Mouse (Mus musculus) kidney, adult 2 months (tissue): ENCODE measurements around the gene Olfr986. TPM values are rescaled to one million over a fixed set of nuclear protein-coding genes. Genes with fewer than 3 reads are reported as not detected.
A peak's percentile ranks its signal among the peaks of the same experiment; 100 is the strongest.

Experiments used
- DNase-seq: peaks from one replicate; pipeline ENCODE4 v3.0.0; 2021
- H3K27ac ChIP-seq: fragments of 200-500 bp; 2 replicates; pipeline ENCODE4 v1.5.1; 2012; ENCODE audit warnings: low read depth, low read length, control low read depth, inconsistent platforms; ENCODE audit not compliant: insufficient read depth
- H3K27me3 ChIP-seq: fragments of 200-500 bp; replicated peaks from 2 replicates; pipeline ENCODE4 v1.6.1; 2012; ENCODE audit warnings: mild to moderate bottlenecking, moderate library complexity, low read length, inconsistent platforms; ENCODE audit not compliant: control insufficient read depth, insufficient read depth
- H3K36me3 ChIP-seq: fragments of 200-500 bp; 2 replicates; pipeline ENCODE4 v1.6.1; 2012; ENCODE audit warnings: mild to moderate bottlenecking, moderate library complexity, low read length, inconsistent platforms; ENCODE audit not compliant: control insufficient read depth, insufficient read depth
- H3K4me1 ChIP-seq: fragments of 200-500 bp; 2 replicates; pipeline ENCODE4 v1.6.1; 2011; ENCODE audit warnings: low read length; ENCODE audit not compliant: control insufficient read depth, insufficient read depth
- H3K4me3 ChIP-seq: fragments of 200-500 bp; 2 replicates; pipeline ENCODE4 v1.5.1; 2011; ENCODE audit warnings: mild to moderate bottlenecking, low read depth, low read length, control low read depth; ENCODE audit not compliant: insufficient read depth
- CTCF ChIP-seq: fragments of 200-500 bp; conservative IDR thresholded peaks from 2 replicates; pipeline ENCODE4 v1.5.1; 2011; ENCODE audit warnings: low read depth, mild to moderate bottlenecking, control low read depth, low read length, moderate library complexity, mixed read lengths; ENCODE audit not compliant: insufficient read depth, insufficient read length
- POLR2A ChIP-seq: fragments of 200-500 bp; IDR thresholded peaks from one replicate; pipeline ENCODE4 v1.6.1; 2011; ENCODE audit warnings: low read depth, low read length, control low read depth
- WGBS: fragments of 180-500 bp; shearing (Covaris S2); methylation state at CpG from one replicate; pipeline ENCODE4 v1.1.7; 2018; 5-methylcytosine and 5-hydroxymethylcytosine counted together
- polyA plus RNA-seq: library from polyadenylated mRNA; depleted of rRNA; stranded (reverse); fragments of >200 nt; gene quantifications from 2 replicates; pipeline ENCODE4 v1.2.3, GENCODE M21; 2012

Gene Olfr986
- polyA plus RNA-seq, 1 experiment = not detected

DNA sequence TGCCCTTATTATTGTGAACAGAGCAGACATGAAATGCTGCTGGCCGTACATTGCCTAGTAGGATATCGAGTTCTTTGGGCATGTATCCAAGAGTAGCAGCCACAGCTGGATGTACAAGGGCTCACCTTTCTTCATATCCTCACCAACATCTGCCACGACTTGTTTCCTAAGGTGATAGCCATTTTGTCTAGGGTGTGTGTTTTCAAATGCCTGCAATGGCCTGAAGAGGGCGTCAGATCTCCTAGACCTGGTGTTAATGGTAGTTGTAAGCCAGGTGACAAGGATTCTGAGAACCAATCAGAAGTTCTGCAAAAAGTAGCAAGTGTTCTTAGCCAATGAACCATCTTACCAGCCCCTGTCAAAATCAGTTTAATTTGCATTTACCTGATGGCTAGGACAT lies 35.9 kb downstream of the Olfr986 start:
- no peak overlapping the region for H3K4me3 ChIP-seq
- H3K27me3 ChIP-seq = no peaks in the 10 kb centered on the region
- DNase-seq = no peak
- 65% methylated on average over 4 of the region's 4 CpGs for WGBS
- H3K4me1 ChIP-seq = no peaks in the 10 kb centered on the region
- H3K27ac ChIP-seq = no peak overlapping the region
- no peak for TF ChIP-seq POLR2A
- TF ChIP-seq CTCF = no peak
- peaks cover 3% of the 10 kb centered on the region for H3K36me3 ChIP-seq

DNA sequence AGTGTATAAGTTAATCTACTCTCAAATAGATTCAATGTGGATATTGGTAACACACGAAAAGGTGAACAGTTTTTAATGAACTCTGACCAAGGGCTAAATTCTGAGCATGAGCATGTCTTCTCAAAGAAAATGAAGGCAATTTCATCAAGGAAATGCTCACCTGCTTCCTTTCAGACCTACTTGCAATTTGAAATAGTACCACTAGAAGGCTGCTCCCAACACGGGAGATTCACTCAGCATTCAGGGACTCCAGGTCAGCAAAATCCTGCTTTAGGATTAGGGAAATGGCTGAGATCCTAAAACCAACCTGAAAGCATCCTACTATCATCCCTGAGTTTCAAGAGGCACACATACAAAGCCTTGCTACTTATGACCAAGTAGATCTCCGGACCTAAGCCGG lies 43.6 kb downstream of the Olfr986 start:
- no peak overlapping the region for H3K4me3 ChIP-seq

DNA sequence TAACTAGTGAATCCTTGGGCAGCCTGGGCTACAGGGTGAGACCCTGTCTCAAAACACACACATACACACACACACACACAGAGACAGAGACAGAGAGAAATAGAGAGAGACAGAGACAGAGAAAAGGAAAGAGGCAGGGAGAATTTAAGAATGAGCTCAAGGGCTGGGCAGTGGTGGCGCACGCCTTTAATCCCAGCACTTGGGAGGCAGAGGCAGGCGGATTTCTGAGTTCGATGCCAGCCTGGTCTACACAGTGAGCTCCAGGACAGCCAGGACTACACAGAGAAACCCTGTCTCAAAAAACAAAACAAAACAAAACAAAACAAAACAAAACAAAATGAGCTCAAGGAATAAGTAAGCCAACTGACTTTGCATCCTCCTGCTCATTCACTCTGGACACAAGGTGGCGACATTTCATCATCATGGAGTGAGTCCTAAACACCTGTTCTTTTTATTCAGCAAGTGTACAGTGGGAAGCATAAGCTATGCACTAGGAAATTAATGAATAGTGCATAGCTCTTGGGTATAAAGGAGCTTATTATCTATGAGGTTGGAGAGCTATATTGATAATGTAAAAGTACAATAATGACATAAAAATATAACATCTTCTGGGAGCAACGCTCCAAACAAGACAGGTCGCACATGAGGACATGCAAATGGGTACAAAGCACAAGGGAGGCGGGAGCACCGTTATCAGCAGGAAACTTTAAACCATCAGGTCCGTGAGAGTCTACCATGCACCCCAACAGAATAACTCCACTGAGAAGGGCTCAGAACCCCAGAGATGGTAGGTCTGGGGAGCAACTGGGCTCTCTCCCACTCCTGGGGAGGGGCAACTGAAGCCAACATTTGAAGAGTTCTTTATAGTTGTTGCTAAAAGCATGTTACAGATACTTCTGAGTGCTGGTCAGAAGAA lies 47.4 kb downstream of the Olfr986 start:
- peak; percentile 55 for DNase-seq
- no peak for TF ChIP-seq POLR2A
- TF ChIP-seq CTCF = peak; percentile 30
- Histone ChIP-seq H3K36me3 (no peaks in the 10 kb centered on the region), H3K27me3 (peaks cover 2% of the 10 kb centered on the region; the same call in 1 of the 2 replicates), H3K4me3 (no peak overlapping the region), H3K27ac (no peak overlapping the region), H3K4me1 (no peaks in the 10 kb centered on the region)
- 71% methylated on average over 10 of the region's 10 CpGs for WGBS

More for the DNA sequence above, 43.6 kb downstream of the Olfr986 start:
- no peaks in the 10 kb centered on the region for H3K36me3 ChIP-seq
- WGBS = 66% methylated on average over 4 of the region's 4 CpGs
- H3K27ac ChIP-seq = no peak overlapping the region
- TF ChIP-seq CTCF = no peak
- TF ChIP-seq POLR2A = no peak
- DNase-seq = no peak
- no peaks in the 10 kb centered on the region for H3K4me1 ChIP-seq
- no peaks in the 10 kb centered on the region for H3K27me3 ChIP-seq

DNA sequence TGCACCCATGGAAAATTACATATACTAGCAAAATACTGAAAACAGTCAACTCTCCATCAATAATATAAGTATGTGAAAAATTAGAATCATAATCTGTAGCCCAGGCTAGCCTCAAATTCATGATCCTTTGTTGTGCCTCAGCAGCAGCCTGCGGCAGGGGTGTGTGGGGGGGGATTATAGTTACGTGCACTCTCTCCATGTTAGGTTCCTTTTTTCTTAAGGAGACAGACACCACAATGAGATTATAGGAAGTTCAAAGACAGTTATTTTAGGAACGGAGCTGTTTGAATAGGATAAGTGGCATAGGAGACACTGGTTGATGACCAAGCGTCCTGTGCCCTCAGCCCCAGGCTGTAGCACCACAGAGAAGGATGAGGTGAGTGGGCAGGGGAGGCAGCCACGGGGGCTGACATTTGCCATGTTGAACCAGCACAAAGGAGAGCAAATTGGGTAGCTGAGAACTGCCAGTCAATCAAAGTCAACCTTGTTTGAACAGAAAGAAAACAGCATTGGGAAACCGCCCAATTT lies 48.1 kb downstream of the Olfr986 start:
- 67% methylated on average over 6 of the region's 6 CpGs for WGBS
- Histone ChIP-seq H3K4me3 (no peak overlapping the region), H3K27ac (no peak overlapping the region), H3K4me1 (no peaks in the 10 kb centered on the region), H3K27me3 (peaks cover 2% of the 10 kb centered on the region; the same call in 1 of the 2 replicates), H3K36me3 (no peaks in the 10 kb centered on the region)
- no peak for TF ChIP-seq CTCF
- TF ChIP-seq POLR2A = no peak
- DNase-seq = no peak

DNA sequence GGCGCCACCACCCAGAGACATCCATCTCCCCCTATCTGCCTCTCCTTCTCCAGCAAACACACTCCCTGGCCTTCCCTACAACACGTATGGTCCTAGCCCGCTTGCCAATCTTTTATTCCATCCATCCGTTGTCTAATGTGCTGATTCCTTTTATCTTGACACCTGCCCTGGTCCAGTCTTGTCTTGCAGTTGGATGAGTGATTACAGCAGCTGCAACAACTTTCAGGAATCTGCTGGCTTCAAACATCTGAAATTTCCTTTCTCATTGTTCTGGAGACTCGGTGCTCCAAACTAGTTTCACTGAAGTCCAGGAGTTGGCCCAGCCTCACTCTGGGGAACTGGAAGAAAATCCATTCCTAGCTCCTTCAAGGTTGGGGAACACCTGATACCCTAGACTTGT lies 48.8 kb downstream of the Olfr986 start:
- WGBS = 77% methylated on average over 5 of the region's 5 CpGs
- TF ChIP-seq CTCF (no peak), POLR2A (no peak)
- H3K4me3 ChIP-seq = no peak overlapping the region

DNA sequence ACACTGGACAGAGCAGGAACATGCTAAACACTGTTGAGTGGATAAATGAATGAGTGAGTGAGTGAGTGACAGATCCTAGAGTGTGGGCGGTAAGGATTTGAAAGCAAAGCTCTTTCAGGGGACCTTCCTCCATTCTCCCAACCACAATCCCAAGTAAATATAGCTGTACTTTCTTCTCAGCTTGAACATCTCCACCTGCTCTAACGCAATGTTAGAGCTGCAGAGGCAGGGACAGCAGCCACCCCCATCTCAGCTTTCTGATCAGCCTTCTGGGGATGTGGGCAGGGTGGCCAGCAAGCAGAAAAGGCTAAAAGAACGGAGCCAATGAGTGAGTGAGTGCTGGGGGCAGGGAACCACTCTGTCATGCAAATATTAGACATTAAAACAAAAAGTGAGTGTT lies 50.3 kb downstream of the Olfr986 start:
- 87% methylated on average over 3 of the region's 3 CpGs for WGBS
- no peak for DNase-seq
- no peak overlapping the region for H3K27ac ChIP-seq
- no peaks in the 10 kb centered on the region for H3K4me1 ChIP-seq
- TF ChIP-seq CTCF (no peak), POLR2A (no peak)
- H3K27me3 ChIP-seq = peaks cover 2% of the 10 kb centered on the region; the same call in 1 of the 2 replicates
- H3K36me3 ChIP-seq = no peaks in the 10 kb centered on the region
- H3K4me3 ChIP-seq = no peak overlapping the region

More for the DNA sequence above, 48.8 kb downstream of the Olfr986 start:
- DNase-seq = no peak
- H3K36me3 ChIP-seq = no peaks in the 10 kb centered on the region
- no peak overlapping the region for H3K27ac ChIP-seq
- peaks cover 2% of the 10 kb centered on the region; the same call in 1 of the 2 replicates for H3K27me3 ChIP-seq
- no peaks in the 10 kb centered on the region for H3K4me1 ChIP-seq

DNA sequence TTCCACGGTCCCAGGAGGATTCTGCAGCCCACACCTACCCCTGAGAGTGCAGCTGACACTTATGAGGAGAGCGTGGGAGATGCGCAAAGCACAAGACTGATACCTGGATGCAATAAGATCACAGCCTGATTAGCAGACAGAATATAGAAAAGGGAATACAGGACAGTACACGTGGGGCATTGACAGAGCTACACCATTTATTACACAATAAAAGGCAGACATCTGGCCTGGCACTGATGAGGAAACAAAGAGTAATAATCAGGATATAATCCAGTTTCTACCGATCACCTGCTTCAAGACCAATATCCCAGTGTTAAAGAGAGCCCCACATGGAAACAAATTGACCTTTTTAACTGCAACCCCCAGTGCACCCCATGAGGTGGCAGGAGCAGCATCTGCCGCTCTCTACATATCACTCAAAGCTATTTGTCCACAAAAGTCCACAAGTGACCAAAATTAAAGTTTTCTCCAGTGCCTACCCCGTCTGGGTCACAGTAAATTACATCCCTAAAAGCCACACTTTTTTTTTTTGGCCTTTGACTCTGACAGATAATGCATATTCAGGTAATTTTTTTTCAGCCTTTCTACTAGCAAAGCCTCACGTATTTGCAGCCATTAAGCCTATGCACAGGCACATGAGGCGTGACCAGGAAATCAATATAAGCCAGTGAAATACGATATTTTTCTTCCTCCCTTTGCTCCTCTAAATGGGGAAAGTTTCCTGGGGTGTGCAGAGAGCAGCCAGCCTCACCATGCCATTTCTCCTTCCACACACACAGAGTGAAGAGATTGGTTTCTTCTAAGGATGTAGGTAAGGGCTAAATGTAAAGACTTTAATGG lies 53.7 kb downstream of the Olfr986 start:
- no peak for DNase-seq
- whole genome bisulfite sequencing = 47% methylated on average over 10 of the region's 10 CpGs
- no peak overlapping the region for H3K27ac ChIP-seq
- peaks cover 2% of the 10 kb centered on the region; the same call in 1 of the 2 replicates for H3K27me3 ChIP-seq
- TF ChIP-seq POLR2A (no peak), CTCF (no peak)
- no peak overlapping the region for H3K4me3 ChIP-seq
- H3K4me1 ChIP-seq = no peaks in the 10 kb centered on the region
- no peaks in the 10 kb centered on the region for H3K36me3 ChIP-seq
